Mouse (Mus musculus): Measurements from ENCODE around the gene Sgk1. TPM values are rescaled to one million over a fixed set of nuclear protein-coding genes. Genes with fewer than 3 reads are reported as not detected.

Sgk1 gene
- polyA plus RNA-seq, 1 experiment from 2014 or later: 10.0 TPM

GRCm38 (mm10) chr10:21994431-21994914 is 112.5 kb downstream of the Sgk1 start:
- WGBS (ENCODE audit: insufficient replicate concordance): under 1% methylated on average over 40 of the region's 40 CpGs
- Histone ChIP-seq H3K36me3 (peaks cover 17% of the 10 kb centered on the region), H3K9ac (peak overlapping the region; percentile 73), H3K4me1 (replicated peaks) (peaks cover 25% of the 10 kb centered on the region), H3K27me3 (peaks cover 39% of the 10 kb centered on the region), H3K4me3 (replicated peaks) (peak overlapping the region; percentile 64), H3K9me3 (replicated peaks) (no peaks in the 10 kb centered on the region), H3K27ac (peak overlapping the region; percentile 81), H3K4me2 (peak overlapping the region; percentile 86)
- DNase-seq (peak; percentile 91), ATAC-seq (ENCODE audit: low read depth) (peak; percentile 95)

GRCm38 (mm10) chr10:21995221-21995620 is 113.2 kb downstream of the Sgk1 start:
- H3K4me3 ChIP-seq (replicated peaks): peak overlapping the region; percentile 64
- H3K27ac ChIP-seq: no peak overlapping the region; the same call in 1 of the 2 replicates
- peak overlapping the region; percentile 73 for H3K9ac ChIP-seq
- 10% methylated on average over 12 of the region's 12 CpGs for WGBS (ENCODE audit: insufficient replicate concordance)
- ATAC-seq (ENCODE audit: low read depth) (no peak), DNase-seq (peak; percentile 34)
- H3K36me3 ChIP-seq: peaks cover 17% of the 10 kb centered on the region
- no peaks in the 10 kb centered on the region for H3K9me3 ChIP-seq (replicated peaks)
- peak overlapping the region; percentile 86 for H3K4me2 ChIP-seq
- peaks cover 25% of the 10 kb centered on the region for H3K4me1 ChIP-seq (replicated peaks)
- H3K27me3 ChIP-seq: peaks cover 39% of the 10 kb centered on the region

GRCm38 (mm10) chr10:21995661-21996308 is 113.8 kb downstream of the Sgk1 start:
- peaks cover 25% of the 10 kb centered on the region for H3K4me1 ChIP-seq (replicated peaks)
- no peak overlapping the region for H3K9ac ChIP-seq
- H3K27me3 ChIP-seq: peaks cover 36% of the 10 kb centered on the region
- peaks cover 17% of the 10 kb centered on the region for H3K36me3 ChIP-seq
- peak; percentile 50 for DNase-seq
- H3K4me3 ChIP-seq (replicated peaks): peak overlapping the region; percentile 64
- WGBS (ENCODE audit: insufficient replicate concordance): 49% methylated on average over 11 of the region's 11 CpGs
- peak overlapping the region; percentile 86 for H3K4me2 ChIP-seq
- no peaks in the 10 kb centered on the region for H3K9me3 ChIP-seq (replicated peaks)
- H3K27ac ChIP-seq: no peak overlapping the region
- ATAC-seq (ENCODE audit: low read depth): no peak

- no peak overlapping the region for H3K27ac ChIP-seq
- H3K4me1 ChIP-seq (replicated peaks): peaks cover 25% of the 10 kb centered on the region
- no peak for DNase-seq
- no peaks in the 10 kb centered on the region for H3K9me3 ChIP-seq (replicated peaks)
- WGBS (ENCODE audit: insufficient replicate concordance): 80% methylated on average over 14 of the region's 14 CpGs
- ATAC-seq (ENCODE audit: low read depth): no peak
- peak overlapping the region; percentile 86 for H3K4me2 ChIP-seq
- H3K9ac ChIP-seq: no peak overlapping the region
- H3K36me3 ChIP-seq: peaks cover 17% of the 10 kb centered on the region
- peaks cover 25% of the 10 kb centered on the region for H3K27me3 ChIP-seq
- no peak overlapping the region for H3K4me3 ChIP-seq (replicated peaks)
Observed at GRCm38 (mm10) chr10:21996660-21997447, 114.9 kb downstream of the Sgk1 start.

- Histone ChIP-seq H3K27me3 (peaks cover 17% of the 10 kb centered on the region), H3K27ac (no peak overlapping the region), H3K36me3 (peaks cover 17% of the 10 kb centered on the region), H3K9ac (no peak overlapping the region), H3K9me3 (replicated peaks) (no peaks in the 10 kb centered on the region), H3K4me1 (replicated peaks) (peaks cover 24% of the 10 kb centered on the region), H3K4me3 (replicated peaks) (no peak overlapping the region), H3K4me2 (0 out of 2 replicates have a peak overlapping the region, but pooled peaks have one; percentile 12)
- no peak for ATAC-seq (ENCODE audit: low read depth)
- WGBS (ENCODE audit: insufficient replicate concordance): 78% methylated on average over 12 of the region's 12 CpGs
- DNase-seq: no peak
Observed at GRCm38 (mm10) chr10:21997550-21998204, 115.7 kb downstream of the Sgk1 start.

- ATAC-seq (ENCODE audit: low read depth): no peak
Observed at GRCm38 (mm10) chr10:21998503-21999180, 116.7 kb downstream of the Sgk1 start.

GRCm38 (mm10) chr10:22000491-22001306 is 118.7 kb downstream of the Sgk1 start:
- Histone ChIP-seq H3K4me3 (replicated peaks) (no peak overlapping the region), H3K9ac (no peak overlapping the region), H3K4me1 (replicated peaks) (peaks cover 2% of the 10 kb centered on the region; the same call in 1 of the 2 replicates), H3K4me2 (no peak overlapping the region), H3K27ac (no peak overlapping the region), H3K36me3 (peaks cover 17% of the 10 kb centered on the region), H3K27me3 (no peaks in the 10 kb centered on the region), H3K9me3 (replicated peaks) (no peaks in the 10 kb centered on the region)
- DNase-seq (no peak), ATAC-seq (ENCODE audit: low read depth) (no peak)
- WGBS (ENCODE audit: insufficient replicate concordance): 68% methylated on average over 10 of the region's 10 CpGs

More at GRCm38 (mm10) chr10:21998503-21999180, 116.7 kb downstream of the Sgk1 start:
- peaks cover 17% of the 10 kb centered on the region for H3K36me3 ChIP-seq
- H3K27me3 ChIP-seq: peaks cover 7% of the 10 kb centered on the region
- H3K9ac ChIP-seq: no peak overlapping the region
- 0 out of 2 replicates have a peak overlapping the region, but pooled peaks have one; percentile 6 for H3K4me3 ChIP-seq (replicated peaks)
- WGBS (ENCODE audit: insufficient replicate concordance): 77% methylated on average over 28 of the region's 28 CpGs
- H3K4me2 ChIP-seq: 0 out of 2 replicates have a peak overlapping the region, but pooled peaks have one; percentile 10
- no peaks in the 10 kb centered on the region for H3K9me3 ChIP-seq (replicated peaks)
- no peak overlapping the region for H3K27ac ChIP-seq
- H3K4me1 ChIP-seq (replicated peaks): peaks cover 17% of the 10 kb centered on the region
- DNase-seq: no peak

- Histone ChIP-seq H3K4me3 (replicated peaks) (no peak overlapping the region), H3K4me2 (no peak overlapping the region), H3K9me3 (replicated peaks) (no peaks in the 10 kb centered on the region), H3K27me3 (no peaks in the 10 kb centered on the region), H3K4me1 (replicated peaks) (no peaks in the 10 kb centered on the region), H3K36me3 (peaks cover 15% of the 10 kb centered on the region), H3K9ac (no peak overlapping the region), H3K27ac (no peak overlapping the region)
- ATAC-seq (ENCODE audit: low read depth) (no peak), DNase-seq (no peak)
- WGBS (ENCODE audit: insufficient replicate concordance): 80% methylated on average over 3 of the region's 5 CpGs
Observed at GRCm38 (mm10) chr10:22001621-22002020, 119.6 kb downstream of the Sgk1 start.

GRCm38 (mm10) chr10:22004763-22005162 is 122.8 kb downstream of the Sgk1 start:
- Histone ChIP-seq H3K4me3 (replicated peaks) (no peak overlapping the region), H3K9me3 (replicated peaks) (no peaks in the 10 kb centered on the region), H3K4me1 (replicated peaks) (no peaks in the 10 kb centered on the region), H3K9ac (no peak overlapping the region), H3K4me2 (no peak overlapping the region), H3K27ac (no peak overlapping the region), H3K27me3 (no peaks in the 10 kb centered on the region), H3K36me3 (no peaks in the 10 kb centered on the region)
- no peak for ATAC-seq (ENCODE audit: low read depth)
- DNase-seq: no peak
- WGBS (ENCODE audit: insufficient replicate concordance): 55% methylated on average over 5 of the region's 5 CpGs

GRCm38 (mm10) chr10:22007160-22007801 is 125.3 kb downstream of the Sgk1 start:
- no peak overlapping the region for H3K27ac ChIP-seq
- H3K27me3 ChIP-seq: no peaks in the 10 kb centered on the region
- H3K9ac ChIP-seq: no peak overlapping the region
- DNase-seq: no peak
- ATAC-seq (ENCODE audit: low read depth): no peak
- no peak overlapping the region for H3K4me2 ChIP-seq
- no peaks in the 10 kb centered on the region for H3K36me3 ChIP-seq
- H3K4me3 ChIP-seq (replicated peaks): no peak overlapping the region
- H3K4me1 ChIP-seq (replicated peaks): no peaks in the 10 kb centered on the region
- H3K9me3 ChIP-seq (replicated peaks): no peaks in the 10 kb centered on the region
- 65% methylated on average over 10 of the region's 10 CpGs for WGBS (ENCODE audit: insufficient replicate concordance)
